Mouse (Mus musculus) spleen, adult 2 months (tissue): ENCODE results near the gene Plekha4.

Experiments used
- CTCF ChIP-seq: fragments of 200-500 bp; IDR thresholded peaks from 2 replicates; pipeline ENCODE4 v1.5.1; 2011; ENCODE audit warnings: mild to moderate bottlenecking, inconsistent platforms; ENCODE audit not compliant: insufficient read depth, insufficient read length, insufficient replicate concordance; ENCODE audit errors: extremely low read depth
- POLR2A ChIP-seq: fragments of 200-500 bp; IDR thresholded peaks from 2 replicates; pipeline ENCODE4 v1.6.1; 2011; ENCODE audit warnings: low read depth, low read length, inconsistent platforms

GRCm38 (mm10) chr7:45574472-45575379 lies 48.6 kb downstream of the Plekha4 start:
- TF ChIP-seq CTCF: no peak
- no peak for TF ChIP-seq POLR2A
